Mouse (Mus musculus) intestine, embryonic 14.5 days (tissue): ENCODE data around the gene Rtn2. TPM values are rescaled to one million over a fixed set of nuclear protein-coding genes. Genes with fewer than 3 reads are reported as not detected.
A peak's percentile ranks its signal among the peaks of the same experiment; 100 is the strongest.

Source experiments
- ATAC-seq: fragments of 200-750 bp; cut with Nextera tagmentation; replicated peaks from 2 replicates; pipeline ENCODE4 v1.8.0; 2017; ENCODE audit warnings: low read depth, moderate number of reproducible peaks, moderate TSS enrichment, moderate library complexity; ENCODE audit not compliant: low FRiP score, low TSS enrichment
- DNase-seq: peaks from one replicate; pipeline ENCODE4 v3.0.0-alpha.2; 2018; ENCODE audit warnings: low spot score
- H3K27ac ChIP-seq: fragments of 300-500 bp; sonication (generic); 2 replicates; pipeline ENCODE4 v1.5.1; 2014; ENCODE audit warnings: low read depth, mild to moderate bottlenecking, control low read depth
- H3K27me3 ChIP-seq: fragments of 300-500 bp; sonication (generic); replicated peaks from 2 replicates; pipeline ENCODE4 v1.6.1; 2014; ENCODE audit warnings: low read length, control low read depth; ENCODE audit not compliant: control insufficient read depth, insufficient read depth
- H3K36me3 ChIP-seq: fragments of 300-500 bp; sonication (generic); 2 replicates; pipeline ENCODE4 v1.6.1; 2014; ENCODE audit warnings: low read length, control low read depth; ENCODE audit not compliant: control insufficient read depth, insufficient read depth
- H3K4me1 ChIP-seq: fragments of 300-500 bp; sonication (generic); replicated peaks from 2 replicates; pipeline ENCODE4 v1.6.1; 2014; ENCODE audit warnings: low read length, control low read depth, mixed read lengths; ENCODE audit not compliant: control insufficient read depth, insufficient read depth
- H3K4me2 ChIP-seq: fragments of 300-500 bp; sonication (generic); 2 replicates; pipeline ENCODE4 v1.6.1; 2014; ENCODE audit warnings: low read length
- H3K4me3 ChIP-seq: fragments of 300-500 bp; sonication (generic); 2 replicates; pipeline ENCODE4 v1.5.1; 2014; ENCODE audit warnings: low read depth, low read length, control low read depth, mixed read lengths
- H3K9ac ChIP-seq: fragments of 300-500 bp; sonication (generic); 2 replicates; pipeline ENCODE4 v1.6.1; 2014; ENCODE audit warnings: mild to moderate bottlenecking, low read length
- H3K9me3 ChIP-seq: fragments of 300-500 bp; sonication (generic); 2 replicates; pipeline ENCODE4 v1.6.1; 2016; ENCODE audit warnings: low read length, control low read depth; ENCODE audit not compliant: control insufficient read depth
- WGBS: fragments of 180-500 bp; shearing (Covaris S2); extraction: QIAGEN DNeasy Blood & Tissue Kit; methylation state at CpG from one replicate; pipeline ENCODE4 v1.1.7; 2014; 5-methylcytosine and 5-hydroxymethylcytosine counted together
- polyA plus RNA-seq: library from polyadenylated mRNA; unstranded; fragments of >200 nt; fragmentation: Nextera tagmentation; extraction: Ambion mirVana; gene quantifications from 2 replicates; pipeline ENCODE4 v1.2.1, GENCODE M21; 2014

Gene Rtn2
- polyA plus RNA-seq, 1 experiment from 2014 or later = 12.2 TPM

- no peaks in the 10 kb centered on the region for H3K9me3 ChIP-seq
- H3K36me3 ChIP-seq = no peaks in the 10 kb centered on the region
- peaks cover 39% of the 10 kb centered on the region for H3K27me3 ChIP-seq
- peak overlapping the region; percentile 96 for H3K4me2 ChIP-seq
- no peak overlapping the region for H3K27ac ChIP-seq
- no peak for ATAC-seq
- DNase-seq = no peak
- 0 out of 2 replicates have a peak, but pooled peaks cover 5% of the 10 kb centered on the region for H3K4me1 ChIP-seq
- WGBS = 39% methylated on average over 14 of the region's 14 CpGs
- no peak overlapping the region for H3K9ac ChIP-seq
- H3K4me3 ChIP-seq = peak overlapping the region; percentile 55; the same call in 1 of the 2 replicates
These were observed 981 bp downstream of the Rtn2 start for GRCm38 (mm10) chr7:19283406-19283804.

GRCm38 (mm10) chr7:19284763-19285162 is 2.3 kb downstream of the Rtn2 start:
- no peaks in the 10 kb centered on the region for H3K9me3 ChIP-seq
- no peak overlapping the region for H3K27ac ChIP-seq

GRCm38 (mm10) chr7:19290969-19291596 is 8.7 kb downstream of the Rtn2 start:
- peak; percentile 67 for DNase-seq
- no peaks in the 10 kb centered on the region for H3K36me3 ChIP-seq
- peak overlapping the region; percentile 30 for H3K4me3 ChIP-seq
- H3K4me1 ChIP-seq = peaks cover 11% of the 10 kb centered on the region; the same call in 1 of the 2 replicates
- H3K9me3 ChIP-seq = no peaks in the 10 kb centered on the region
- peak overlapping the region; percentile 57 for H3K27ac ChIP-seq
- H3K4me2 ChIP-seq = peak overlapping the region; percentile 74
- peak overlapping the region; percentile 31 for H3K9ac ChIP-seq
- H3K27me3 ChIP-seq = no peaks in the 10 kb centered on the region
- 1% methylated on average over 20 of the region's 20 CpGs for WGBS
- ATAC-seq = no peak; the same call in 1 of the 2 replicates

More at GRCm38 (mm10) chr7:19284763-19285162, 2.3 kb downstream of the Rtn2 start:
- Histone ChIP-seq H3K4me2 (no peak overlapping the region), H3K4me3 (no peak overlapping the region), H3K4me1 (0 out of 2 replicates have a peak, but pooled peaks cover 5% of the 10 kb centered on the region), H3K36me3 (no peaks in the 10 kb centered on the region), H3K9ac (no peak overlapping the region), H3K27me3 (peaks cover 26% of the 10 kb centered on the region)
- DNase-seq (peak; percentile 84), ATAC-seq (no peak)
- 28% methylated on average over 4 of the region's 4 CpGs for WGBS

DNA sequence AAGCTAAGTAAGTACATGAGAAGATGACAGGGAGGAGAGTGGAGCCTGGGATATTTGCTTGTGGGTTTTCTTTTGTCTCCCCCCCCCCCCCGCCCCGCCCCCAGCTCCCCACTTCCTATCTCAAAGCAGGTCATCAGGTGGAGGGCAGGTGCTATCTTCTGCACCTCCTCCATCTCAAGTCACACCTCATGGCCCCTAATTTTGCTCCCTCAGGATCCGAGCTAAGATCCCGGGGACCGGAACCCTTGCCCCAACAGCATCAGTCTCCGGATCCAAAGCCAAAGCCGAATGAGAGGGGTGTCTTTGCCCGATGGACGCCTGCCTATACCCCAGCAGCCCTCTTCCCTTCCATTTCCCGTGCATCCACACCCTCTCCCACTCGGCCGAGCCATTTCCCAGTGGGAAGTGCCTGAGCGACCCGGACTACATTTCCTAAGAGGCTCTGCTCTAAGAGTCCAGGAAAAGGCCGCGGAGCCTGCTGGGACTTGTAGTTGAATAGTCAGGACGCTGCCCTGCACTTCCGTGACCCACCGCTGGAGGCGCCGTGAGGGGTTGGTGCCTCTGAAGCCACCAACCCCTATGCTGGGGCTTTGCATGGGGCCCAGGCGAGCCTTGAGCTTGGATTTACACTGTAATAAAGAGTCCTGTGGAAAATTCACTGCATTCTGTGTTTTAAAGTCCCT is 13.2 kb downstream of the Rtn2 start:
- H3K9me3 ChIP-seq = no peaks in the 10 kb centered on the region
- no peaks in the 10 kb centered on the region for H3K36me3 ChIP-seq
- H3K27ac ChIP-seq = no peak overlapping the region
- peaks cover 12% of the 10 kb centered on the region; the same call in 1 of the 2 replicates for H3K4me1 ChIP-seq
- DNase-seq = peak; percentile 100
- 14% methylated on average over 21 of the region's 22 CpGs for WGBS
- peak overlapping the region; percentile 25; the same call in 1 of the 2 replicates for H3K9ac ChIP-seq
- ATAC-seq = peak; percentile 56
- H3K4me2 ChIP-seq = peak overlapping the region; percentile 57
- no peaks in the 10 kb centered on the region for H3K27me3 ChIP-seq
- H3K4me3 ChIP-seq = peak overlapping the region; percentile 31

GRCm38 (mm10) chr7:19297034-19297433 is 14.6 kb downstream of the Rtn2 start:
- H3K36me3 ChIP-seq = no peaks in the 10 kb centered on the region
- H3K9me3 ChIP-seq = no peaks in the 10 kb centered on the region
- no peak overlapping the region for H3K27ac ChIP-seq
- H3K9ac ChIP-seq = no peak overlapping the region
- H3K4me1 ChIP-seq = peaks cover 5% of the 10 kb centered on the region
- no peak overlapping the region for H3K4me3 ChIP-seq
- H3K4me2 ChIP-seq = no peak overlapping the region
- WGBS = 82% methylated on average over 6 of the region's 6 CpGs
- peaks cover 7% of the 10 kb centered on the region for H3K27me3 ChIP-seq
- DNase-seq (no peak), ATAC-seq (no peak)

DNA sequence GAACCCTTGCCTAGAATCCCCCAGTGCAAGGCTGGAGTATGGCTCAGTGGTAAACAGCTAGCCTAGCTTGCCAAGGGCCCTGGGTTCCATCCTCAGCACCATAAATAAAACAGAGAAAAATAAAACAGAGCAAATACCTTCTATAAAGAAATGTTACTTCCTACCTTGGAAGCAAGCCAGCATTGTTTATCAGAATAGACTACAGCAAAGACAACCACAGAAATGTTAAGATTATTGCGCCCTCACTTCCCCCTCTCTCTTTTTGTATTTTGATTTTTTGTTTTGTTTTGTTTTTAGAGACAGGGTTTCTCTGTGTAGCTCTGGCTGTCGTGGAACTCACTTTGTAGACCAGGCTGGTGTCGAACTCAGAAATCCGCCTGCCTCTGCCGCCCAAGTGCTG is 15.4 kb downstream of the Rtn2 start:
- ATAC-seq (no peak), DNase-seq (no peak)
- H3K9ac ChIP-seq = no peak overlapping the region
- no peaks in the 10 kb centered on the region for H3K9me3 ChIP-seq
- peaks cover 5% of the 10 kb centered on the region for H3K4me1 ChIP-seq
- WGBS = 87% methylated on average over 5 of the region's 5 CpGs
- no peak overlapping the region for H3K4me3 ChIP-seq
- no peak overlapping the region for H3K4me2 ChIP-seq
- H3K36me3 ChIP-seq = no peaks in the 10 kb centered on the region
- no peak overlapping the region for H3K27ac ChIP-seq
- H3K27me3 ChIP-seq = peaks cover 14% of the 10 kb centered on the region

DNA sequence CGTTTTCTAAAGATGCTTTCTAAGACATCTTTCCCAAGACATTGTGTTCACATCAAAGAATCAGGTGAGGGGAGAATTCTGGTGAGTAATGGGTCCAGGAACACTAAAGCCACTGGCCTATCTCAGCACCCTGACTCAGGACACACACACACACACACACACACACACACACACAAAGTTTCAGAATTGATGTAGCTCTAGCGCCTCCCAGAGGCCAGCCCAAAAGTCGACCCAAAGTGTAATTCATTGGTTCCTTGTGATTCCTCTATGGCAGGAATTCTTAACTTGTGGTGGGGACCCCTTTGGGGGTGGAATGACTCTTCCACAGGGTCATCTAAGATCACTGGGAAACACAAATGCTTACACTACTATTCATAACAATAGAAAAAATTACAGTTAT is 16.8 kb downstream of the Rtn2 start:
- Histone ChIP-seq H3K9me3 (no peaks in the 10 kb centered on the region), H3K4me2 (no peak overlapping the region), H3K36me3 (no peaks in the 10 kb centered on the region), H3K27ac (no peak overlapping the region), H3K27me3 (peaks cover 28% of the 10 kb centered on the region), H3K9ac (no peak overlapping the region), H3K4me3 (no peak overlapping the region), H3K4me1 (peaks cover 5% of the 10 kb centered on the region)
- ATAC-seq (no peak), DNase-seq (no peak)
- WGBS = 20% methylated on average over 3 of the region's 3 CpGs

- H3K36me3 ChIP-seq = no peaks in the 10 kb centered on the region
- DNase-seq (peak; percentile 89), ATAC-seq (peak; percentile 80)
- under 1% methylated on average over 29 of the region's 29 CpGs for WGBS
- peaks cover 12% of the 10 kb centered on the region for H3K4me1 ChIP-seq
- H3K27me3 ChIP-seq = peaks cover 44% of the 10 kb centered on the region
- no peaks in the 10 kb centered on the region for H3K9me3 ChIP-seq
- peak overlapping the region; percentile 58 for H3K9ac ChIP-seq
- no peak overlapping the region for H3K27ac ChIP-seq
- peak overlapping the region; percentile 46 for H3K4me3 ChIP-seq
- peak overlapping the region; percentile 49 for H3K4me2 ChIP-seq
These were observed 18.3 kb downstream of the Rtn2 start for GRCm38 (mm10) chr7:19300501-19301421.
